Mouse (Mus musculus): ENCODE measurements around the gene Batf.

The Batf gene

DNA sequence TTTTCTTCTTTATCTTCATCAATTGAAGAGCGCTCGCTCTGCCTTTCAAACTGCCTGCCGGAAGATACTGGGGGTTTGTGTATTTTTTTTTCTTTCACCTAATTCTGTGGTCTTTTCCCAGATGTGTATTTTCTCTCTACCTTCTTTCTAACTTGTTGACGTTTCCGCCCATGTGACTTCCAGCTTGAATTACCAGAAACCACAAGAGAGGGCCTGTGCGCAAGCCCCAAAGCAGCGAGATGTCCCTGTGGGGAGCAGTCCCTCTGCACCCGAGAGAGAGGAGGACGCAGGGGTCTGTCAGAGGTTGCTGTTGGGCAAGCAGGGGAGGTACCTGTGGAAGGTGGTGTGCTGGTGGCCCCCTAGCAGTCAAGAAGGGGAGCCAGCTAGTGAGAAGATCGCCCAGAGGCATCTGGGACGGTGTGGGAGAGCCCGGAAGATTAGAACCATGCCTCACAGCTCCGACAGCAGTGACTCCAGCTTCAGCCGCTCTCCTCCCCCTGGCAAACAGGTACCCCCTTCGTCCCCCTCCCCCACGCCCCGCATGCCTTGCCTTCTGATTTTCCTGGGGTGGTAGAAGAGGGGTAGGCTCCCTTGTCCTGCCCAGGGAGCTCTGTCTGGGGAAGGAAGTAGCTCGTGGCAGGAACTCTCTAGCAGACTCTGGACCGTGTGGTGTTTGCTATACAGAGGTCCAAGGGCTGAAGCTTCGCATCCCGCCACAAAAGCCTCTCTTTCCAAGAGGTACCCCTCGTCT is at the start of gene Batf:
Gene Batf (plus strand): TSS at position 204 of the 751 bp plus-strand sequence.
- DNase-seq (ENCODE audit: inconsistent age in 2 of 2, low spot score in 1 of 2): peak in 1 of 2 experiments; percentile 28

DNA sequence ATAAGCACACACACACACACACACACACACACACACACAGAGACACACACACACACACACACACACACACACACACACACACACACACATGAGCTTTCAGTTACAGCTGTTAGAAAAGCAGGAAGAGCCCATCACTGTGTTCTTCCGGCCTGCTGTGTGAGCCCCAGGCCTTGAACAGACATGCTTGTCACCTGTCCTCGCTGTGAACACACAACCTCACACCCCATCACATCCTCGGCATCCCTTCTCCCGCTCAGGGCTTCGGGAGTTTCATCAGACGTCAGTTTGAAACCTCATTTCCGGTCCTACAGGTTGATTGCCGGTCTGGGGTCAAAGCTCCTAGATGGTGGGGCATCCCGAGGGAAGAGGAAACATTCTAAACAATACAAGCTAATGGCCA is 48.5 kb upstream of the Batf start:
- DNase-seq (ENCODE audit: inconsistent age in 2 of 2, low spot score in 1 of 2): peak in 1 of 2 experiments; percentile 2

DNA sequence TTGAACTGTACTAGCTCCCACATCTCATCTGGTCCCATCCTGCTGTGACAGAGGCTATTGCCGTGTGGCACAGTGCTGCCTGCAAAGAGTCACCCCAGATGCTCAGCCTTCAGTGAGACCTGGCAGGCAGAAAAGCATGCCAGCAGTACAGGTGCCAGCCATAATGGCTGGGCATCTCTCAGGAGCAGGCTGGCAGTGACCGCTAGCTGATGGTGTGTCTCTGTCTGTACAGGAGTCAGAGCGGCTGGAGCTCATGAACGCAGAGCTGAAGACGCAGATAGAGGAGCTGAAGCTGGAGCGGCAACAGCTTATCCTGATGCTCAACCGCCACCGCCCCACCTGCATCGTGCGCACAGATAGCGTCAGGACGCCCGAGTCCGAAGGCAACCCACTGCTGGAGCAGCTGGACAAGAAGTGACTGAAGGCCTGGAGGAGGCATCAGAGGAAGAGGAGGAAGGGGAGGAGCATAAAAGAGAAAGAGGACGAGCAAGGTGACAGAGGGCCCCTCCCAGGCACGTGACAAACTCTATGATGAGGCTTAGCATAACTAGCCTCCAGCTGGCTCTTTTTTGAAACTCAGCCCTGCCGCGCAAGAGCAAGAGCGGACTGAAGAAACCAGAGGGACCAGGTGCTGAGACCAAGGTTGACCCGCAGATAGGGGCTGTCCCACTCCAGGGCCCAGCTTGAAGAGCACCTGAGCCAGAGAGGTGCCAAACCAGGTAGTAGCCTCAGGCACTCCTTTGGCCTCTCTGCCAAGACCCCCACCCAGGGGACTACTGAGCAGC is 47.7 kb upstream of the Batf start:
- peak in 1 of 2 experiments; percentile 2 for DNase-seq (ENCODE audit: inconsistent age in 2 of 2, low spot score in 1 of 2)

DNA sequence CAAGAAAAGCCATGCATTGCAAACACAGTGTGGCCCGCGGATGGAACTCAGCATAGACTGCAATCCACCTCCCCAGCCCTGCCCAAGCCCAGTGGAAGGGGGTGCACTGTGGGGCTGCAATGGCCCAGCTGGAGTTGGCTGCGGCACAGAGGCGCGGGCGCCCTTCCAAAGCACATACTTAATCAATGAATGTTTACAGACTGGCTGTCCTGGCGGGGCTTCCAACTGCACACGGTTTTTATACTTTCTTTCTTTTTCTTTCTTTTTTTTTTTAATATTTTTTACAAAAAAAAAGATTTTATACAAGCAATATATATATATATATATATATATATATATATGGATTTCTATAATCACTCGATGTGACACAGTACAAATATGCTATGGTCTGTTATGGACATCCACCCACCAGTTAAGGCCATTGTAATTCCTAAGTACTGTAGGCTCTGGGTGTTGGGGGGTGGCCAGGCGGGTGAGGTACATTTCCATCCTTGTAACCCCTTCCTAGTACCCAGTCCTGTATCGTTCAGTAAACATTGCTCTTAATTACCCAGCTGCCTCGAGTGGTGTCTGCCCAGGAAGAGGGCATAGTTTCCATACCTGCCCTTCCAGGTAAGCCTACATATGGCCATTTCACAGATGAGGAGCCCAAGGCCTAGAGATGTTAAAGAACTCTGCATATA is 47.0 kb upstream of the Batf start:
- DNase-seq (ENCODE audit: inconsistent age in 2 of 2, low spot score in 1 of 2): peak in 1 of 2 experiments; percentile 29

DNA sequence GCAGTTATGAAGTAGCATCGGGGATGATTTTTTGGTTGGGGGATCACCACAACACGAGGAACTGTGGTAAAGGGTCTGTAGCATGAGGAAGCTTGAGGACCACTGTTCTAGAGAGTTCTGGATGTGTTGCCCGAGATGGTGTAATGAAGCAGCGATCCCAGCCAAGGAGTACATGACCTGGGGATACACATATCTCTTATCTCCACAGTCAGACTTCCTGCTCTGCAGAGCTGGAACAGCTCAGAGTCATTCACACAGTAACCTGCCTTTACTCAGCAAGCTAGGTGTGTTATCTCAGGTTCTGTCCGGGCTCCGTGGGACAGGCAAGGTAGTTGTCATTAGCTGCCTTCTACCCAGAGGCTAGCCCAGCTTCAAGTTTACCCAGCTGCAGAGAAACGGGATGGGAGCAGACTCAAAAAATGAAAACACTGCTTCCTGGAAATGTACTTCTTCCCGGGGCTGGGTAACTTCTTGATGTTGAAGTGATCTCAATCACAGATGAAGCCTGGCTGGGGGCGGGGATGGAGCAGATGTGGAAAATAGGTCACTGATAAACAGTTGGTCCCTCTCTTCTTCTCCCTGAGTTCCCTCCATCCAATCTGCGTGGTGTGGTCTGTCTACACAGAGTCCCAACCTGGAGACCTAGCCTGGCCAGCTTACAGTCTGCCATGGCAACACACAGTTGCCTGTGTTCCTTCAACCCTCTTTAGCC is 45.5 kb upstream of the Batf start:
- peak in 1 of 2 experiments; percentile 5 for DNase-seq (ENCODE audit: inconsistent age in 2 of 2, low spot score in 1 of 2)

DNA sequence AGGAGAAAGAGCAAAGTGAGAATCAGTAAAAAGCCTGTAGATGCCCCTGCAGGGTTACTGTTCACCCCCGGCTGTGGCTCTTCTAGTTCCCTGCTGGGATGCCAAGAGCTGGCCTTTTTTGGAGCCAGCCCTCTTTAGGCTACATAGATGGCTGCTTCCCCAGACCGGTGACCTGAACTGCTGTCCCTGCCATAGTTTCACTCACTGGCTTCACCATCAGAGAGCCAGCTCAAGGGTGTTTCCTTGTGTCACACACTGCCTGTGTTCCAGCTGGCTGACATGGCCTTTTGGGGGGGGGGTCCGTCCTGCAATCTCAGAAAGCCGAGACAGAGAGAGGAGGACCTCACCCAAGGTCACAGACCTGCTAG is 44.9 kb upstream of the Batf start:
- DNase-seq (ENCODE audit: inconsistent age in 2 of 2, low spot score in 1 of 2): peak in 1 of 2 experiments; percentile 2

DNA sequence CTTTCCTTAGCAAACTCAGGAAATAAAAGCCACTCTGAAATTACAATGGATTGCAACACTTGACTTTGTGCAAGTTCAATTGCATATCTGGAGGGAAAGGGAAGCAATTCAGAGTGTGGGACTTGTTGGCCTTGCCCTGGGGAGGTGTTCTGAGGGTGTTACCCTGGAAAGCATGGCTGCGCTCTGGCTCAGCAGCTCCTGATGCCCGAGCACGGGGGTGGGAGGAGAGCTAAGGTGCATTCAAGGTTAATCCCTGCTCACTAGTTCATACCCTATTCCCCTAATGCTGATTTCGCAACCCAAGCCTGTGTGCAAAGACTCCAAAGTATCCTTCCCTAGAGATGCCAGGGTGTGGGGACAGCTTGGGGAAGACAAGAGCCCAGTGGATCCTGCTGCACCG is 42.7 kb upstream of the Batf start:
- DNase-seq (ENCODE audit: inconsistent age in 2 of 2, low spot score in 1 of 2): peak; percentile 5 to 44

DNA sequence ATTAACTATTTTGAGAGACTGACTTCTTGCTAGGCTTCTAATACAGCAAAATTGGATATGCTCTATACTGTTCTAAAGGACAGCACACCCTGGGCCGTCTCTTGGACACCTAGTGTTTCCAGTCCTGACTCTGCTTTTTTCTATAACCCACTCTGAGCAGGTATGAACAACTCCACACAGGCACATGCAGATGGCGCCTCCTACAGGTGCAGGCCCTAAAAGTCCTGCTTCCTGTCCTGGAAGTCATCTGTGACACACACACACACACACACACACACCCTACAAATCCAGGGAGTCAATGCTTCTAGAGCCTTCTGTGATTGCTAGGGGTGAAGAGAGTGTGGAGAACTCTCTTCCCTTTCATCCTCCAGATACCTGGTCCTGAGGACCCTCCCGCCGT is 40.8 kb upstream of the Batf start:
- DNase-seq (ENCODE audit: inconsistent age in 2 of 2, low spot score in 1 of 2): peak in 1 of 2 experiments; percentile 62

DNA sequence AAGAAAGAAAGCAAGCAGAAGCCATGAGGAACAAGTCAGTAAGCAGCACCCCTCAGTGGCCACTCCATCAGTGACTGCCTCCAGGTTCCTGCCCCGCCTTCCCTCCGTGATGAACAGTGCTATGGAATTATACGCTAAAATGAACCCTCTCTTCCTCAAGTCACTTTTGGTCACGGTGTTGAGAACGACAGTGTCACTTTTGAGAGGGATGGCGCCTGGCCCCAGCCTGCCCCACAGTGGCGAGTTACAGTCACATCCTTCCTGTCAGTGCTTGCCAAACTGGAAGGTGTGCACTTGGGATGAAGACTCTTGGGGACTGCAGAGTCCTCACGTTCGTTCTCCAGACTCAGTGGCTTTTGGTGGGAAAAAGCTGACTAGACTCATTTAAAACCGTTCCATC is 39.1 kb upstream of the Batf start:
- DNase-seq (ENCODE audit: inconsistent age in 2 of 2, low spot score in 1 of 2): peak; percentile 25 to 69

DNA sequence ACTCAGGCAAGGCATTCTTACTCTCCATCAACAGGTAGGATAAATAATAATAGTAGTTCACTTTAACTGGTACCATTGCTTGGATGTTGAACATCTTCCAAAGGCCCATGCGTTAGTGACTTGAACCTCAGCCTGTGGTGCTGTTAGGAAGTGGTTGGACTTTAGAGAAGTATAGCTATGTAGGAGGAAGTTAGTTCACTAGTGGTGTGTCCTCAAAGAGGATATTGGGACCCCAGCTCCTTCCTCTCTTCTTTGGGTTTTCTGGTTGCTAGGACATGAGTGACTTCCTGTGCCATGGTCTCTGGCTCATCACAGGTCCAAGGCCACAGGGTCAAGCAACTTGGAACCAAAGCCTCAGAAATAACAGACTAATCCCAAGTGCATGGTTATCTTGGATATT is 38.5 kb upstream of the Batf start:
- DNase-seq (ENCODE audit: inconsistent age in 2 of 2, low spot score in 1 of 2): no peak

DNA sequence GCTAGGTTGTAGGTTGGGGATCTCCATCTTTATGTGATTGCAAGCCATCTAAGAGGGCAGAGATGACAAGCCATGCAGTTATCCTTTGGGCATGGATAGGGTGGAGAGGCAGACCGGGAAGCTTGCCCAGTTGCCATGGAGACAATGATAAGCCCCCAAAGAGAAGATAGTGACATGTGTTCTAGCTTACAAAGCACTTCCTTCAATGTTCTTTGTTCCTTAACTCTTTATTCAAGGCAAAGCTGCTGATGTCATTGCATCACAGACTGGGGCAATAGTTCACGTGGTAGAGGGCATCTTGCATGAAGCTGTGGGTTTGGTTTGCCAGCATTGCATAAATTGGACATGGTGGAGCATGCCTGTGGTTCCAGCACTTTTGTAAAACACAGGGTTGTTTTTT is 27.1 kb upstream of the Batf start:
- DNase-seq (ENCODE audit: inconsistent age in 2 of 2, low spot score in 1 of 2): no peak

DNA sequence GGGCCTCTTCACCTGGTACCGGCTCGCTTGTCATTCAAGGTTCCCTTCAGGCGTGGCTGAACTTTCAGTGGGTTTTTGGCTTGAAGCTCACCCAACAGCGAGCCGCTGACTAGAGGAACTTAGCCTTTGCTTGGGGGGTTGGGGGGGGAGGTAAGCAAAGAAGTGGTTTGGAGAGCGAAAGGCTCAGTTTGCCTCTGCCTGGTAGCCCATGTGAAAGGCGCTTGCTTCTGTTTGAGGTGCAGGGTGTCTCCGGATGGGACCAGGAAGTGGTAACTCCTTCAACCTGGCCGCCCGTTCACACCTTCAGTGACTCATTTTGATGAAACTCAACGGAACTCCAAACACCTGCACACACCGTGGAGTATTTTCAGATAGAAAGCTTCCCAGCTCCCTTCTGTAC is 25.6 kb upstream of the Batf start:
- no peak for DNase-seq (ENCODE audit: inconsistent age in 2 of 2, low spot score in 1 of 2)

DNA sequence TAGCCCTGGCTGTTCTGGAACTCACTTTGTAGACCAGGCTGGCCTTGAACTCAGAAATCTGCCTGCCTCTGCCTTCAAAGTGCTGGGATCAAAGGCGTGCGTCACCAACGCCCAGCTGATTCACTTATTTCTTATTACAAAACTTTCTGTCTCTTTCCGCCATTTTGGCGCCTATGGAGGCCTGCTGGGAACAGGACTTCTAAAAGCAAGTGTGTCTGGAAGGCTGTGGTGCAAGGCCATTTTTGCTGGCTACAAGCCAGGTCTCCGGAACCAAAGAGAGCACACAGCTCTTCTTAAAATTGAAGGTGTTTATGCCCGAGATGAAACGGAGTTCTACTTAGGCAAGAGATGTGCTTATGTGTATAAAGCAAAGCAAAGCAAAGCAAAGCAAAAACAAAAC is 24.2 kb upstream of the Batf start:
- DNase-seq (ENCODE audit: inconsistent age in 2 of 2, low spot score in 1 of 2): peak; percentile 44 to 52

DNA sequence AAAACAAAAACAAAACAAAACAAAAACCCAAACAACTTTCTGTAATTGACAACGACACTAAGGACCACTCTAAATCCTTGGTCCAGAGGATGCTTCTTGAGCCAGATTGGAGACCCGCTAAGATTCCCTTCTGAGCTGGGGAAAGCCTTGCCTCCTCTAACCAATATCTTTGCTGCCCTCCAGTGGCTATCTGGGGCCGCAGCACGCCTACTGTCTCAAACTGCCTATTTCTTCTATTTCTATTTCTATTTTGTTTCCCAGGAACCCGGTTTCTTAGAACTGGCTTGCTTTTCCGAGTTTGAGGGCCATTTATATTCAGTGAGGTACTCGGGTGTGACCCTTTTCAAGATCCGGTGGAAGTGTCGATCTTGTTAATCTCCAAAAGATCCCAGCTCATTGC is 23.6 kb upstream of the Batf start:
- peak; percentile 67 to 91 for DNase-seq (ENCODE audit: inconsistent age in 2 of 2, low spot score in 1 of 2)

DNA sequence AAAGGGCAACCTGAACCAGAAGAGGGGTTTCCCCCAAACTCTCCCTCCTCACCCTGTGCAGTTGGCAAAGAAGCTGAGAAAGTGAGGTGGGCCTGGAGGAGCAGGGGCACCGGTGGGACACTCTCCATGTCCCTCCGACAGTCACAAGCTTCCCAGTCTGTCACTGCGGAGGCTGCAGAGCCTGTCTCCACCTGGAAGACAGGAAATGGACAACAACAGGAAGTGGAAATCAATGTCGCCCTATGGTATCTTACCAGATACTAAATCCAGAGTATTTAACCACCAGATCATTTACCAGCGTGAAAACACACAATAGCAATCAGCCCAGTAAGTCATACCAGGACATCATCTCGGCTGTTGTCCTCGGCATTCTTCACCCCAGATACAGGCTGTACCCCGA is 20.4 kb upstream of the Batf start:
- DNase-seq (ENCODE audit: inconsistent age in 2 of 2, low spot score in 1 of 2): no peak

DNA sequence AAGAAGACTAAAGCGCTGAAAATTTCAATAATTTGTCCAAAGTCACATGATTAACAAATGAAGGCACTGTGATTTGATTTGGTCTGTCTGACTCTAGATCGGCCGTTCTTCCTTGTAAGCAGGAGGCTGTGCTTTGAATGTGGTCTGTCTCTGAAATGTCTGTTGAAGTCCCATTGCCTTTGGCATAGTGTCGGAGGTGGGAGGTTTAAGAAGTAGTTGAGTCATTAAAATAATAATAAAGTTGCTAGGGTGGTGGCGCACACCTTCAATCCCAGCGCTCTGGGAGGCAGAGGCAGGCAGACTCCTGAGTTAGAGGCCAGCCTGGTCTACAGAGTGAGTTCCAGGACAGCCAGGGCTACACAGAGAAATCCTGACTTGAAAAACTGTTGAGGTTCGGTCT is 19.4 kb upstream of the Batf start:
- DNase-seq (ENCODE audit: inconsistent age in 2 of 2, low spot score in 1 of 2): no peak

DNA sequence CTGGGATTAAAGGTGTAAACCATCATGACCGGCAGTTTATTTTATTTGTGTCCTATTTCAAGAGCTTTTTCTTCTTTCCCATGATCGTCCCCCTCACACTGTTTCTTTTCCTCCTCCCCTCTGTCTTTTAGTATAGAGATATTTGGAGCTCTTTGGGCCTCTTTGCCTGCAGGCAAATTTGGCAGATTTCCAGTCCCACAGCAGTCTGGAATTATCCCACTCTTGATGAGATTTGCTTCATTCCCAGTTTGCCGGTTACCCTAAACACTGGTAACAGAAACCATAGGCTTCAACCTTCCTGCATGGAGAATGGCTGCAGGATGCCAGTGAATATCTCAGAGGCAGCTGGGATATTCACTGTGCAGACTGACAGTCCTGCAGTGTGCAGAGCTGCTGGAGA is 17.8 kb upstream of the Batf start:
- no peak for DNase-seq (ENCODE audit: inconsistent age in 2 of 2, low spot score in 1 of 2)

DNA sequence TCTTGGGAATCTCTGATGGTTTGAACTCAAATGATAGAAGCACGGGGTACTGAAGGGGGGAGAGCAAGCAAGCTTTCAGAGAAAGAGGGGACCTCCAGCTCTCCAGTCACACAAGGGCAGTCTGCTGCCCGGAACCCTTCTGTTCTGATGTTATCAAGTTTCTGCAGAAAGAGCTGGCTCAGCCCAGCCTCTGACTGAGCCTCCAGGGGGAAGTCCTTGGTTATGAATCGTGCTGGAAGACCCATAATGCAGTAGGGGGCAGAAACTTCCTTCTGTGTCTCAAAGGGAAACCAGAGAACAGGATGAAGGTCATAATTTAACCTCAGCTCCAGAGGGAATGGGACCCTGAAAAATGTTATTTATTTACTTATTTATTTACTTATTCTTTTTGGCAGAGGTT is 16.4 kb upstream of the Batf start:
- no peak for DNase-seq (ENCODE audit: inconsistent age in 2 of 2, low spot score in 1 of 2)

DNA sequence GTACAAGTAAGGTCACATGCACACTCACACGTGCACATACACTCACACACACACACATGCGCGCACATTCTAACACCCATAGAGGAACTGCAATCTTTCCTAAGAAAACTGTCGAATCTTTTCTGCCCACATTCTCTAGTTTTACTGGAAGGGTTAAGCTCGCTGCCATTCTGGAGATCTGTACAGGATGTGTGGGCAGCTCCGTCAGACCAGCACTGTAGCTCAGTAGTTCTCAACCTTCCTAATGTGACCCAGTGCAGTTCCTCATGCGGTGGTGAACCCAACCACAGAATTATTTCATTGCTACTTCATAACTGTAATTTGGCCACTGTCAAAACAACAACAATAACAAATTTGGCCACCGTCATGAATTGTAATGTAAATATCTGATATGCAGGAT is 12.6 kb upstream of the Batf start:
- DNase-seq (ENCODE audit: inconsistent age in 2 of 2, low spot score in 1 of 2): no peak

DNA sequence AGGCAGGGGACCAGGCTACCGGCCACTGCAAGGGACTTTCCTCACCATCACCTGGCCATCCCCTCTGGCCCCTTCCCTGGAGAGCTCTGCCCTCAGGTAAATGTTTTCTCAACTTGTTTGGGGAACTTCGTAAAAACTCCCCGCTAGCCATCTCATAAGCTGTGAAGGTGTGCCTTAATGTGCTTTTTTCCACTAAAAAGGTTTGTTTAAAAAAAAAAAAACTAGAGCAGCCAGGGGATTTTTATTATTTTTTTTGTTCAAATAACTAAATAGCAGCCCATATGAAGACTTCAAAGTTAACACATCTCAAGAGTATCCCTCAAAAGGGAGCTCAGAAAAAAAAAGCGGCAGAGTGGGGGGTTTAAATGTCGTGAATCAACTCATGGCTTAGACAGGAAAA is 7.4 kb upstream of the Batf start:
- no peak for DNase-seq (ENCODE audit: inconsistent age in 2 of 2, low spot score in 1 of 2)

DNA sequence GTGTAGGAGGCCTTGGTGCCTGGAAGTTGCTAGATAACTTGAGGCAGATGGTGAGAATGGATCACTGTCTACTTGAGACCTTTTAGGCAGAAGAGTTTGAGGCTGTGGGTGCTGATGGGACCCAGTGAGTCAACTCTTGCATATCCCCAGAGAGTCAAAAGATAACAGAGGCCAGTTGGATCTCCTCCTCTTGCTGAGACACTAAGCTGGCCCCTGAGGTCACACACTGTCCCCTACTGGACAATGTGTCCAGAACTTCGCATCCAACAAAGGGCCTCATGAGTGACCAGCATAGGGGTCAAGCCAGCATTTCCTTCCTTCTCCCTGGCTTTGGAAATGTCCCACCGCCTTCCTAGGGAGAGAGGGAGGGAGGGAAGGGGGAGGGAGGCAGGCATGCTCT is 6.7 kb upstream of the Batf start:
- DNase-seq (ENCODE audit: inconsistent age in 2 of 2, low spot score in 1 of 2): no peak

Data from adrenal gland, adult (tissue).